Mouse (Mus musculus): ENCODE data around the gene Ankrd39.

Gene Ankrd39

DNA sequence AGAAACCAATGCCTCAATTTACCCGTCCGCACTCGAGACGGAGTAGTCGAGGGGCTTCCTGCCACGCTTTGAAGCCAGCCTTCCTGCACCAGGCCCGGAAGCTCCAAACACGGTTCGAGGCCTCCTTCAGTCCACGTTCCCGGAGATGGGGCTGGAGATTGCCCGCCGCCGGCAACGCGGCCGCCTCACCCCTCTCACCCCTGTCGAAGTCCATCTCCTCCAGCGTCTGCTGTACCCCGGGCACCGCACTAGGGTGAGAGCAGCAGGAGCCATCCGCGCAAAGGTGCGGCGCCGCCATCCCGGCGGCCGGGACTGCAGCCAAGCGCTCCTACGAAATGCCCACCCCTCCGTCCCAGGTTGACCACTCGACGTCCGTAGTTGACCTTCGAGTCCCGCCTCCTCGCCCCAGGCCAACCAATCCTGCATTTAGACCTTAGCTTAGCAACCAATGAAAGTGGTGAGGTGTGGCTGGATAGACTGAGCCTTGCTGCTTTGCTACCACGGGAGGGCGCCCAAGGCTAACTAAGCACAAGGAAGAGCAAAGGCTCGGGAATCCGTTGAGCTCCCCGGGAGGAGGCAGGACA lies at the start of gene Ankrd39:
Ankrd39 (minus strand) TSS at position 558 of the 584 bp plus-strand sequence.
- peak; percentile 96 for DNase-seq (ENCODE audit: extremely low read depth, low read depth)

DNA sequence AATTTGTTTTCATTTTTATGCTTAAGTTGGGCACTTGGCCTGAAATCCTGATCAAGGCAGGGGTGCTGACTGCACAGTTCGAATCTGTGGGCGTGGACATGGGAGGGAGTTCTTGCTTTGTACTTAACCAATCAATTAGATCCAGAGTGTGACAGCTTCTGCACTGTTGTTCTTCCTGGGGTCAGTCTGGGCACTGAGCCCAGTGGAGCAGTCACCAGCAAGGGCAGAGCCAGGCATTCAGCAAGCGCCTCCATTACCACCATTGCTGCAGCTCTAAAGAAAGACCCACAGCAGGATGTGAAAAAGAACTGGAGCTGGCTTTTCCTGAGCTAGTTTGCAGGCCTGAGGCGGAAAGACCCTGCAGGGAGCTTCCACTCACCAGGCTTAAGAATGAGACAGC lies 48.9 kb upstream of the Ankrd39 start:
- no peak for DNase-seq (ENCODE audit: extremely low read depth, low read depth)

- DNase-seq (ENCODE audit: extremely low read depth, low read depth): no peak
Observed at GRCm38 (mm10) chr1:36595167-36595931, 48.1 kb upstream of the Ankrd39 start.

DNA sequence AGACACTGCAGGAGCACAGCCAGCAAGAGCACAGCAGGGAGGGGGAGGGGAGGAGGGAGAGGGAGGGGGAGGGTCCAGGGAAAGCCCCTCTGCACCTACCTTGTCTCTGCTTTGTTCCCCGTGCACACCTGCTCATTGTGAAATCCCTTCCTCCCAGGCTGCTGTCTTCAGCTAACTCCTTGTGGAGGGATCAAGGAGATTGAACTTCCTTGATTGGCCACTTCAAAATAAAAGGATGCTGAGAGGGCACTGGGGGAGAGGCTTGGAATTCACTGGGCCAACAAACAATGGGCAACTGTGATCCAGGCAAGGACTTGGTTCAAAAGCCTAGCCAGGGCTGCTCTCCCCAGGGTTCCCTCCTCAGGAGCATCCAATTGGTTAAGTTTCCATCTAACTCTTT lies 45.9 kb upstream of the Ankrd39 start:
- no peak for DNase-seq (ENCODE audit: extremely low read depth, low read depth)

GRCm38 (mm10) chr1:36591408-36591807 lies 44.2 kb upstream of the Ankrd39 start:
- no peak for DNase-seq (ENCODE audit: extremely low read depth, low read depth)

GRCm38 (mm10) chr1:36590664-36591063 lies 43.4 kb upstream of the Ankrd39 start:
- DNase-seq (ENCODE audit: extremely low read depth, low read depth): no peak

GRCm38 (mm10) chr1:36589486-36589885 lies 42.2 kb upstream of the Ankrd39 start:
- DNase-seq (ENCODE audit: extremely low read depth, low read depth): no peak

GRCm38 (mm10) chr1:36588476-36589450 lies 41.5 kb upstream of the Ankrd39 start:
- DNase-seq (ENCODE audit: extremely low read depth, low read depth): no peak

DNA sequence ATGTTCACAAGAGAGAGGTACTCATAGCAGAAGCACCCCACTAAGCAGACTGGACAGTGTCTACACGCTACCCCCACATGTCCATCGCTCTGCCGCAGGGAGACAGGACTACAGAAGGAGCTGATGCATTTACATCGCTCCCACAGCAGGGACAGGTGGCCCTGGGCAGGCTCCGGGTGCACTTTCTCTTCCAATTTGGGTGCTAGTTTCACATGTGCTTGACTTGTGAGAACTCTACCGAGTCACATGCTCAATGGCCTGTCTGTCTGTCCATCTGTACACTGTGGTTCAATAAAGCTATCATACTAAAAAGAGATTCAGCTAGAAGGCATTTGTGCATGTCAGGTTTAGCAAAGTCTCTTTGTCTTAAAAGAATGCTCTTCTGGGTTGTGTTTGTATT lies 40.6 kb upstream of the Ankrd39 start:
- DNase-seq (ENCODE audit: extremely low read depth, low read depth): no peak

DNA sequence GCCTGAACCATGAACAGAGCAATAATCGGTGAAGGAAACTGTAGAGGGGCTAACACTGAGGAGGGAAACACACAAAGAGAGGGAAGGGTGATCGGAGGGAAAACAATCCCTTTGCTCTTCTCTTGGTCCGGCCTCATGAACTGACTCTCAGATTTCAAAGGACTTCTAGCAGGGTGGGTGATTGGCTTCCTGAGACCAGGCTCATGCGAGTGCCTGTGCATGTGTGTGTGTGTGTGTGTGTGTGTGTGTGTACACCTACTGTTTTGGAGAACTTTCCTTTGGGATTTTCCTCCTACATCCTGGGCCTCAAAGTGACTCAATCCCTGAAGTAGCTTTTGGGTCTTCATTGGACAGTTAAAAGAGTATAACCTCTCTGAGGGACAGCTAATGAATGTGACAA lies 39.0 kb upstream of the Ankrd39 start:
- DNase-seq (ENCODE audit: extremely low read depth, low read depth): no peak

DNA sequence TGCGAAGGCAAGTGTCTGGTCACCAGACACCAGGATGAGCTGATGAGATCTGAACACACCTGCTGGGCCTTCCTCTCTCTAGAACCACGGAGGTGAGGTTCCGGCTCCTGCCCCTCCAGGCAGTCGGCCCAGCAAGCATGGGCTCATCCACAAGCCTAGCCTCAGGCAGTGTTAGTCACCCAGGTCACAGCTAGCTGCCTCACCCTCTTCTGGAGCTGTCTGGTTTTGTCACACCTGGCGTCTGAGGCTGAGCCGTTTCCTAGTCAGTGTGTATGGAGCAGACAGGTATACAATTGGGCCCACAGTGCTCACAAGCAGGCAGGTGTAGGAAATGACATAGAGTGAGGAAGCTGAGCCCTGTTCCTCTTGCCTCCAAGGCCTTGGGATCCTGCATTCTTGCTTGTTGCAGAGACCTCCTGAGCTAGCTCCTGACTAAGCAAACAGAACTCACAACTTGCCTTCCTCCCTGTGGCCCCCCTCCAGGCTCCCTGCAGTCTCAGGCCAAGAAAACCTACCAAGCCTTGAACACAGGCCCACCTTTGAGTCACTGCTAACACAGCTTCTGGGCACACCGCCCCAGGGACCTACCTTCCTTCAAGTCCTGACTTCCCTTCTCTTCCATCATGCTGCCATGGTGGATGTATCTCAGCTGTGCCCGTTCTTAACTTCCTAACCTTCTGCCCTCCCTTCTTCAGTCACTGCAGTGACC lies 36.3 kb upstream of the Ankrd39 start:
- DNase-seq (ENCODE audit: extremely low read depth, low read depth): no peak

DNA sequence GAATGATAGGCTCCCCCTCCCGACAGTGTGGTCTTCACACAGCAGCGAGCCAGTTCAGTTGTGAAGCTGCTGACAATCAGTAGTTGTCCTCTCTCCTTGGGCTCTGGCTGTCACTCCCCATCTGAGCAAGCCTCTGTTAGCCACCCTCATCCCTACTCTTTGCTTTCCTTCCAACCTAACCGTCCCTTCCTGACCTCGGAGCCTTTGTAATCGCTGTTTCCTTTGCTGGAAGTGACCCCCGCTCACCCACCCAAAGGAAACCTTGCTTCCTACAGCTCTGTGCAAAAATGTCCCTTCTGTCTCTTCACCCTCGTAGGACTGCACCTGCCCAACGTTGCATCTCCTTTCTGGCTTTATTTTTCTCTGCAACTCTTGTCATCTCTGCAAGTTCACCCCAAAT lies 35.0 kb upstream of the Ankrd39 start:
- DNase-seq (ENCODE audit: extremely low read depth, low read depth): no peak

GRCm38 (mm10) chr1:36581260-36581659 lies 34.0 kb upstream of the Ankrd39 start:
- no peak for DNase-seq (ENCODE audit: extremely low read depth, low read depth)

DNA sequence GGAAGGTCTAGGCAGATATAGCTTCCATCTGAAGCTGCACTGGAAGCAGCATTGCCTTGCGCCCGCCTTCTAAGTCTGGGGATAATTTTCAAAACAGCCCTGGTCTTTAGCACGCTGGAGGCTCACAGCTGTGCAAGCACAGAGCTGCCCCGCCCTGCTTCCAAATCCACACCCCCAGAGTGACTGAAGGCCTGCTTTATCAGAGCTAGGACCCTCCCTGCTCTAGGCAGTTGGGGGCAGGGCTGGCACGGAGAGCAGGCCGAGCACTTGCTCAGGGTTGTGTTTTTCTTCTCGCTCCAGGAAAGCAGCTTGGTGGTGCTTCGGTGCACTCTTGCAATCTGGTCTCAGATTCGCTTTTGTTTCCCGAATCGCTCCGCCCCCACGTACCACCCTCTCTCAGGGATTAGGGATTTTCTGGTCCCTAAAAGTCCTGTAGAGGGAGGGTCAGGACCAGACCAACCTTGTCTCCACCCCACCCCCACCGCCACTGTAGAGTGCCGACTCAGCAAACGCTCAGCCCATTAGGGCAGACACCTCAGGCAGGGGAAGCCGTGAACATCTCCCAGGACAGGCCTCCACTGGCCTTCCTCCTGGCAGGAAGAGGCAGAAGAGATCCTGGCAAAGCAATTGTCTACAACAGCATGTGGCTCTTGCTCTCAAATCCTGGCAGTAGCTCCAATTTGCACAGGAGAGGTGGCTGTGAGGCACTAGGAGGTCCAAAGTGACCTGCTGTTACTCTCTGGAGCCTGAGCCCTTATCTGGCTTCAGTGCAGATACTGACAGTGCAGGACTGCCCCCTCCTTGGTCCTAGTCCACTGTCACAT lies 33.4 kb upstream of the Ankrd39 start:
- peak; percentile 41 for DNase-seq (ENCODE audit: extremely low read depth, low read depth)

DNA sequence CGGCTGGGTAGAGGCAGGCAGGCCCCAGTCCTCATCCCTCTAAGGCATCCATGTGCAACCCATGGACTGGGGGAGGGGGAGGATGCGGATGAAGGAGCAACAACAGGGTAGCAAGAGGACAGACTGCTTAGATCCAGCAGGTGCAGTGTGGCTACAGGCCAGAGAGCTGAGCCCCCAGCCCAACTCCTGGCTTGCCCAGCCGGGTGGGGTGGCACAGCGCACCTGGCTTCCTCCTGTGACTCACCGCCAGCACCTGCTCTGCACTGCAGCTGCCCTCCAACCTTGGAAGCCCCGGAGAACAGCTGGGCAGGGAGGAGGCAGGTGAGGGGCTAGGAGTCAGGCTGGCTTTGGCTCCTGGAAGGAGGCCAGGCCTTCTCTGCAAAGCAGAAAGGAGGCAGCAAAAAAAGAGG lies 32.7 kb upstream of the Ankrd39 start:
- DNase-seq (ENCODE audit: extremely low read depth, low read depth): no peak

DNA sequence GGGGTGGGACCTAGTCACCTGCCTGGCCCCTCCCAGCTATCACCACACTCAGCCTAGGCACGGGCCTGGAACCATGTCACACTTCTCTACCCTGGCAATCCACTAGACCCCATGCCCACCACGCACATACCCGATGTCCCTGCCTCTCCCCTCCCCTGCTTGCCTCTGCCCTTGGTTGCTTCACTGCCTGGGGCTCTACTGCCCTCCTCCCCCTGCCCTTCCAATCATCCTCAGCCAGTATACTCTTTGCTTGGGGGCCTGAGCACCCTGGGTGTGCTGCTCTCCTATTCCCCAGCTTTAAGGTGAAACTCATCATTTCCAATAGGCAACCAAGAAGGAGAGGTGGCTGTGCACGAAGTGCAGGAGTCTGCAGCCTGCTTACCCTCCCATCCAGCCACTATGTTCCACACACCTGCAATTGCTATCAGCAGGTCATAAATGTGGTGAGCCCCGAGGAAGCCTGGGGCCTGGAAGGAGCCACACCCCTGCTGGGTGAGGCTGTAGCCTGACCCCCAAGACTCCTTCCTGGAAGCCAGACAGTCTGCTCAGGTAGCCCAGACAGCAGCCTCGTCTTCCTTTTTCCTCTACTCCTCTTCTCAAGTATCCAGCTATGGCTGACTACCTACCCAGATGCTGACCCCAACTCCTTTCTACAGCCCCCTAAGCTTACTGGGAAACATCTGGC lies 29.9 kb upstream of the Ankrd39 start:
- DNase-seq (ENCODE audit: extremely low read depth, low read depth): no peak

- DNase-seq (ENCODE audit: extremely low read depth, low read depth): no peak
Observed at GRCm38 (mm10) chr1:36575347-36575746, 28.1 kb upstream of the Ankrd39 start.

DNA sequence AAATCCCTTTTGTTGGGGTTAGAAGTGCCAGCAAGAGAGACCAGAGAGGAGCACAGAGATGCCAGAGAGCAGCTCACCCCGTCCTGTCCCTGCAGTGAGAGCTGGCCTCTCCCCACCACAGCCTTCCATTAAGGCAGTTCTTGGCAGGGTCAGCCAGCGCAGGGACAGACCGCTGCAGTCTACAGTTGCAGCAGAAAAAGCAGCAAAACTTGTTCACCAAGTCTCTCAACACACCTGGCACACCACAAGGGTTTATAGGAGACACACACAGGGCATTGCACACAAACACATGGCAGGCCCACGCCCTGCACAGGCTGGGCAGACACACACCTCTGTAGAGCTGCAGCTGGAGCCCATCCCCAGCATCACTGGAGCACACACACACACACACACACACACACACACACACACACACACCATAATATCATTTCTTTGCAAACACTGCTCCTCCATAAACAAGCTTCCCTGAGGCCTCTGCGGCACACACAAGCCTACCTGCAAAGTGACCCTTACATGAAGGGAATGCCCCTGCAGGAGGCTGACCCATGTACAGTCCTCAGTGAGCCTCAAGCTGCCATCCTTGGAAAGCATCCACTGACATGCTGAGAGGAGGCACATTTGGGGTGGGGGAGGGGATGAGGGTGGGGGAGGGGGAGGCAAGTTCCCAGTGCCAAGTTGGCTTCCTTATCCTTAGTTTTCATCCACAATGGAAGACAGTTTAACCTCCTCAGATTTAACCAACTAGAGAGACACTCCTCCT lies 27.1 kb upstream of the Ankrd39 start:
- no peak for DNase-seq (ENCODE audit: extremely low read depth, low read depth)

- DNase-seq (ENCODE audit: extremely low read depth, low read depth): no peak
Observed at GRCm38 (mm10) chr1:36573524-36573923, 26.3 kb upstream of the Ankrd39 start.

Measured in MEL-GATA-1-ER (cell line).